Mouse (Mus musculus): ENCODE results near the gene Plxnc1. TPM values are rescaled to one million over a fixed set of nuclear protein-coding genes. Genes with fewer than 3 reads are reported as not detected.

Gene Plxnc1
- polyA plus RNA-seq, 1 experiment from 2014 or later = 3.7 TPM

DNA sequence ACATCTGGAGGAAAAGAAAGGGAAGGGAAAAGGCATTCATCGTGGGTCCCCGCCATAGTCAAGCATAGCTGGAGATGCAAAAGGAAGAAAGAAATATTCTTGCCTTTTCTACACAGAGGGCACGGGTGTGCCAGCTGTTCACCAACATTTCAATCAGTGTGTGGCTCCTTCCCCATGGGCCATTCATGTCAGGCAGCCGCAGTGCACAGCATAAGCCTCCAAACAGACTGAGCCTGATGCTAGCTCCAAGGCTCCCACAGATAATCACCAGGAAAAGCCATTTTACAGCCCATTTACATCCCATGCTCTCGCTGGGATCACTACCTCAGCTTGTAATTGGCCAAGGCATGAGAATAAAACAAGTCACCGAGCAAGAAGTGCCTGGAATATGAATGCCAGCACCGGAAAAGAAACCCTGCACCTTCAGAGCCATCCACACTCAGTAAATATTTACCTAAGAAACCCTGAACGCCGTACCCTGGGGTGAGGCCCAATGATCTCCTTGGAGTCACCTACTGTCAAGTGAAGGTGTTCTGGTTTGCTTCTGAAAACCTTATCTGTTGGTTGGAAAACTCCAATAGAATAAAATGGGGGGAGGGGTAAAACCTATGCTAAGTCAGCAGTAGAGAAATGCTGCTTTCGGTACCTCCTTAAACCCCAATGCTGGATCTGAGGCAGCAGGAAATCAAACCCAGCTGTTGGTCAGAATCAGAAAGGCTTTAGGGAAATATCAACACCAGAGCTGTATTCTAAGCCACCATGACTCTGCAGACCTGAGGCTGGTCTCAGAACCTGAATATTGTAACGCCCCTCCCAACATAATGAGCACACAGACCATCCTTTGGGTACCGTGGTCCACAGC, 77.4 kb downstream of the Plxnc1 start:
- no peaks in the 10 kb centered on the region for H3K36me3 ChIP-seq (ENCODE audit: control insufficient read depth, insufficient read depth, low read length)
- H3K9me3 ChIP-seq (ENCODE audit: control insufficient read depth, low read length) = no peaks in the 10 kb centered on the region
- DNase-seq (ENCODE audit: low spot score) (peak; percentile 61), ATAC-seq (ENCODE audit: low read depth) (0 out of 2 replicates have a peak, but pooled peaks have one; percentile 62)
- H3K27me3 ChIP-seq (replicated peaks; ENCODE audit: control insufficient read depth, insufficient read depth, low read length) = no peaks in the 10 kb centered on the region
- peaks cover 20% of the 10 kb centered on the region for H3K4me1 ChIP-seq (ENCODE audit: control insufficient read depth, insufficient read depth, low read length)
- H3K27ac ChIP-seq (replicated peaks; ENCODE audit: low read depth, low read length) = no peak overlapping the region
- 49% methylated on average over 12 of the region's 12 CpGs for WGBS
- H3K9ac ChIP-seq (ENCODE audit: low read depth, low read length) = no peak overlapping the region
- H3K4me2 ChIP-seq (ENCODE audit: low read depth, low read length) = peak overlapping the region; percentile 5; the same call in 1 of the 2 replicates
- no peak overlapping the region for H3K4me3 ChIP-seq (ENCODE audit: low read depth, low read length)

DNA sequence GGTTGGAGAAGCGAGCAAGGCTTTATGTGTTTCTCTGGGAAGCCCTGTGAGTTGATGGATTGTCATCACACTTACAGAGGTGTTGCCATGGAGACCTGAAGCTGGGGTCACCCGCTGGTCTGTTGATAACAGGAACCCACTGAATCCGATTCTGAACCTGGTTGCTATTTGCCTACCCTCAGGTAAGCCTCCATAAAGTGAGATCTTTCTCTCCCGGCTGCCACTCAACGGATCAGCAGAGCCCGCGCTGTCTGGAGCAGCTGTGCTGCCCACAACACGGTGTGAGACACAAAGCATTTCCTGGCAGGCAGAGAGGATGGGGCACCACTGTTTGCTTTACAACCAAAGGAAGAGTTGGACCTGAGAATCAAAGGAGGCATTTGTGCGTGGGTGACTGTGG, 79.4 kb downstream of the Plxnc1 start:
- Histone ChIP-seq H3K27ac (replicated peaks; ENCODE audit: low read depth, low read length) (no peak overlapping the region), H3K4me3 (ENCODE audit: low read depth, low read length) (no peak overlapping the region), H3K4me2 (ENCODE audit: low read depth, low read length) (no peak overlapping the region), H3K36me3 (ENCODE audit: control insufficient read depth, insufficient read depth, low read length) (no peaks in the 10 kb centered on the region), H3K9ac (ENCODE audit: low read depth, low read length) (no peak overlapping the region), H3K4me1 (ENCODE audit: control insufficient read depth, insufficient read depth, low read length) (peaks cover 20% of the 10 kb centered on the region), H3K9me3 (ENCODE audit: control insufficient read depth, low read length) (no peaks in the 10 kb centered on the region), H3K27me3 (replicated peaks; ENCODE audit: control insufficient read depth, insufficient read depth, low read length) (no peaks in the 10 kb centered on the region)
- 54% methylated on average over 9 of the region's 9 CpGs for WGBS
- ATAC-seq (ENCODE audit: low read depth) (no peak), DNase-seq (ENCODE audit: low spot score) (no peak)

DNA sequence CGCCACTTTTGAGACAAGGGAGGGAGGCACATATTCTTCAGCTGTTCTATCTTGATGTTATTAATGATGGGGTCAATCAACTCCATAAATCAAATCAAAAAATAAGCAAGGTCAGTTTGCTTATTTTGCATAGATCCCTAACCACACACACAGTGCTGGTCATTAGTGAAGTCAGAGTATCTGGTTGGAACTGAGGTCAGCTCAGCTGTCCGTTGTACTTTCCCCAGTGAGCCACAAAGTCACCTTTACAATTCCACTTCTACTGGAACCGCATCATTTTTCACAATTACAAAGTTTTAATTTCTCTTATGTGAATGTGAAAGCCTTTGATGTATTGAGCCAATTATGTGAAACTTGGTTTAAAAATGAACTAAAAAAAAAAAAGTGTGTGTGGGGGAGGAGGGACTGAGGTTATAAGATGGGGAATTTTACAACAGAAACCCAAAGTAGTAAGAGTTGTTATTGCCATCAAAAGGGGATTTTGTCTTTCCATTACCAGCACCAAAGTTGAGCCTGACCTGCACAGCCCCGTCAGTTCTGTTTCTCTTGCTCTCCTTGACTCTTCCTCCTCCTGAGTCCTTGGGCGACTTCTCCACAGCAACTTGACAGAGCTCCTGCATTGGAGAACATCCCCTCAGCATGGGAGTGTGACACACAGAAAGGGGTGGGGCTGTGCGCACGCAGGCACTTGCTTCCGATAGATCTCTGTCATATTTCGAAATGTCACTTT, 80.3 kb downstream of the Plxnc1 start:
- no peak for DNase-seq (ENCODE audit: low spot score)
- no peaks in the 10 kb centered on the region for H3K36me3 ChIP-seq (ENCODE audit: control insufficient read depth, insufficient read depth, low read length)
- H3K9me3 ChIP-seq (ENCODE audit: control insufficient read depth, low read length) = no peaks in the 10 kb centered on the region
- H3K9ac ChIP-seq (ENCODE audit: low read depth, low read length) = no peak overlapping the region
- H3K27ac ChIP-seq (replicated peaks; ENCODE audit: low read depth, low read length) = no peak overlapping the region
- 81% methylated on average over 9 of the region's 9 CpGs for WGBS
- H3K4me2 ChIP-seq (ENCODE audit: low read depth, low read length) = no peak overlapping the region
- H3K4me1 ChIP-seq (ENCODE audit: control insufficient read depth, insufficient read depth, low read length) = peaks cover 20% of the 10 kb centered on the region
- H3K4me3 ChIP-seq (ENCODE audit: low read depth, low read length) = no peak overlapping the region
- no peaks in the 10 kb centered on the region for H3K27me3 ChIP-seq (replicated peaks; ENCODE audit: control insufficient read depth, insufficient read depth, low read length)
- no peak for ATAC-seq (ENCODE audit: low read depth)

DNA sequence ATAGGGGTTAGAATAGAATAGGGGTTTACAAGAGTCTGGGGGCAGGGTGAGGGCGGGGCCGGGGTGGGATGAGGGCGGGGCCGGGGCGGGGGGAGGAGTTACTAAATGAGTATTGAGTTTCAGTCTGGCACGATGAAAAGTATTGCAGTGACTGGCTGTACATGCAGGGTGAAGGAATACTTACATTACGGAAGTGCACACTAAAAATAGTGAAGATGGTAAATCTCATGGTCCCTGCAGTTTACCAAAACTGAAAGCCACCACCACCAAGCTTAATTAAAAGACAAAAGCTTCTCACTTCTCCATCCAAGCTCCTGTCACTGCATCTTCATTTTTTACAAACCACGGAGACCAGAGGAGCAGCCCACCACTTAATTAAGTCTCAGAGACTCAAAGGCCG, 81.4 kb downstream of the Plxnc1 start:
- ATAC-seq (ENCODE audit: low read depth) (no peak), DNase-seq (ENCODE audit: low spot score) (no peak)
- Histone ChIP-seq H3K27me3 (replicated peaks; ENCODE audit: control insufficient read depth, insufficient read depth, low read length) (no peaks in the 10 kb centered on the region), H3K27ac (replicated peaks; ENCODE audit: low read depth, low read length) (no peak overlapping the region), H3K4me2 (ENCODE audit: low read depth, low read length) (no peak overlapping the region), H3K36me3 (ENCODE audit: control insufficient read depth, insufficient read depth, low read length) (no peaks in the 10 kb centered on the region), H3K9me3 (ENCODE audit: control insufficient read depth, low read length) (no peaks in the 10 kb centered on the region), H3K9ac (ENCODE audit: low read depth, low read length) (no peak overlapping the region), H3K4me1 (ENCODE audit: control insufficient read depth, insufficient read depth, low read length) (peaks cover 20% of the 10 kb centered on the region), H3K4me3 (ENCODE audit: low read depth, low read length) (no peak overlapping the region)
- WGBS = 73% methylated on average over 8 of the region's 9 CpGs

DNA sequence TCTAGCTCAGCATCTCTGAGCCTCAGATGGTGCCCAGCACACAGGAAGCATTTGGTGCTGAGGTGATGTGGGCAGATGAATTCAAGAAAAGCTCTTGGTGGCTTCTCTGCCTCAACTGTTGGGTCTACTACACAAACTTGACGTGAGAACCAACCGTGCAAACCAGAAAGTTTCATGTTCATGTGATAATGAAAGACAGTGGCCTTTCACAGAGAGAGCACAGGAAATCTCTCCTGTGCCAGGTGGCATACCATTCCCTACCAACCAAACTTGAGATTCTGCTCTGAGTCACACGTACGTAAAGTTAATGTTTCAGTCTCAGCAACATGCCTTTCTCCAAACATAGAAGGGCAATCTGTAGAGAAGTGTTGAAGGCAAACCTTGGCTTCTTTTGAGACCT, 83.8 kb downstream of the Plxnc1 start:
- H3K9ac ChIP-seq (ENCODE audit: low read depth, low read length) = no peak overlapping the region
- 95% methylated on average over 4 of the region's 4 CpGs for WGBS

DNA sequence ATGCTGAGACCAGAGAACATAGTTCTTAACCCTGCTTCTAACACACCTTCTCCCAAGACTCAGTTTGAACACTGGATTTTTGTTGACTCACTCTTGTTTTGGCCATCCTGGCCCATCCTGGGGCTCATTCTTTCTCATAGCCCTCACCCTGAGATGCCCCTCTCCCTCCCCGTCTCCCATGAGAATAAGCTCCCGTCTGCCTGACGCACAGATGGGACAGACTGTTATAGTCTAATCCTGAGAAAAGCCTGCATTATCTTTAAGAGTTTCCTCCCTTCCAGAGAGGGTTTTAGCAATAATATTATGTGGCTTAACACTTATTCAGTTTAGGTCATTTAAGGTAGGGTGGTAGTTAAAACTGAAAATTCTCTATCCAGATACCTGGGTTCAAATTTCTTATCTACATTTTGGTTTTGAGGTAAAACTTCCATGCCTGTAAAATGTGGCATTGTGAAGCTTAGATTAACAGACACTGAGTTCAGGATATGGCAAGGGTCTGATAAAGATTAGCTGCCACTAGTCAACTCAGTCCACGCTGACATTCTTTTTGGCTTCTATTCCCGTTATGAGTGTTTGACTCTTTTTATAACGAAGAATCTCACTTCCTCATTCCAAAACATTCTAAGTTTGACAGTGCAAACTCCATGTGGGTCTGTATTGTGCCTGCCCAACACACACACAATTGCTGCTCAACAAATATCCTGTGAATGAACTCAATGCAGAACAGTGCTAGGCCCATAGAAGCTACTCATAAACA, 86.2 kb downstream of the Plxnc1 start:
- Histone ChIP-seq H3K9me3 (ENCODE audit: control insufficient read depth, low read length) (no peaks in the 10 kb centered on the region), H3K27me3 (replicated peaks; ENCODE audit: control insufficient read depth, insufficient read depth, low read length) (no peaks in the 10 kb centered on the region), H3K9ac (ENCODE audit: low read depth, low read length) (no peak overlapping the region), H3K27ac (replicated peaks; ENCODE audit: low read depth, low read length) (no peak overlapping the region), H3K4me3 (ENCODE audit: low read depth, low read length) (no peak overlapping the region), H3K36me3 (ENCODE audit: control insufficient read depth, insufficient read depth, low read length) (no peaks in the 10 kb centered on the region), H3K4me1 (ENCODE audit: control insufficient read depth, insufficient read depth, low read length) (no peaks in the 10 kb centered on the region), H3K4me2 (ENCODE audit: low read depth, low read length) (no peak overlapping the region)
- DNase-seq (ENCODE audit: low spot score) (no peak), ATAC-seq (ENCODE audit: low read depth) (no peak)
- WGBS = 89% methylated on average over 6 of the region's 6 CpGs

More for the DNA sequence above, 83.8 kb downstream of the Plxnc1 start:
- Histone ChIP-seq H3K4me1 (ENCODE audit: control insufficient read depth, insufficient read depth, low read length) (no peaks in the 10 kb centered on the region), H3K27ac (replicated peaks; ENCODE audit: low read depth, low read length) (no peak overlapping the region), H3K9me3 (ENCODE audit: control insufficient read depth, low read length) (no peaks in the 10 kb centered on the region), H3K4me2 (ENCODE audit: low read depth, low read length) (no peak overlapping the region), H3K4me3 (ENCODE audit: low read depth, low read length) (no peak overlapping the region), H3K27me3 (replicated peaks; ENCODE audit: control insufficient read depth, insufficient read depth, low read length) (no peaks in the 10 kb centered on the region), H3K36me3 (ENCODE audit: control insufficient read depth, insufficient read depth, low read length) (no peaks in the 10 kb centered on the region)
- DNase-seq (ENCODE audit: low spot score) = no peak
- no peak for ATAC-seq (ENCODE audit: low read depth)

DNA sequence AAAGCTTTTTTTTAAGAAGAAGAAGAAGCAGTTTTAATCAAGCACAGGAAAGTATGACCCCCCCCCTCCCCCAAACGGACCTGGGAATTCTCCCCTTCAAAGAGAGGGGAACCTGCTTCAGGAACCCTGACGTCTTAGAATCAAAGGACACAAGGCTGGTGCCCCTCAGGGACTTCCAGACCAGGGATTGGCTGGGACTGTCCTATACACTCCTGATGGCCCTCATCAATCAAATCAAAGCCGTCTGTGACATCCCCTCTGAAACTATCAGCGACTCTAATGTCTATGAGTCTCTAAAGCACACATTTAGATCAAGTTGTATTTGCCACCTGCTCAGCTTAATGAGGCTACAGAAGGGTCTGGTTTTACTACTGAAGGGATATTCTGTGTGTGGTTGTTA, 94.1 kb downstream of the Plxnc1 start:
- Histone ChIP-seq H3K4me3 (ENCODE audit: low read depth, low read length) (no peak overlapping the region), H3K27ac (replicated peaks; ENCODE audit: low read depth, low read length) (no peak overlapping the region), H3K4me2 (ENCODE audit: low read depth, low read length) (no peak overlapping the region), H3K9me3 (ENCODE audit: control insufficient read depth, low read length) (no peaks in the 10 kb centered on the region), H3K27me3 (replicated peaks; ENCODE audit: control insufficient read depth, insufficient read depth, low read length) (no peaks in the 10 kb centered on the region), H3K36me3 (ENCODE audit: control insufficient read depth, insufficient read depth, low read length) (no peaks in the 10 kb centered on the region), H3K4me1 (ENCODE audit: control insufficient read depth, insufficient read depth, low read length) (no peaks in the 10 kb centered on the region), H3K9ac (ENCODE audit: low read depth, low read length) (no peak overlapping the region)
- ATAC-seq (ENCODE audit: low read depth) (no peak), DNase-seq (ENCODE audit: low spot score) (no peak)
- 52% methylated on average over 4 of the region's 4 CpGs for WGBS

DNA sequence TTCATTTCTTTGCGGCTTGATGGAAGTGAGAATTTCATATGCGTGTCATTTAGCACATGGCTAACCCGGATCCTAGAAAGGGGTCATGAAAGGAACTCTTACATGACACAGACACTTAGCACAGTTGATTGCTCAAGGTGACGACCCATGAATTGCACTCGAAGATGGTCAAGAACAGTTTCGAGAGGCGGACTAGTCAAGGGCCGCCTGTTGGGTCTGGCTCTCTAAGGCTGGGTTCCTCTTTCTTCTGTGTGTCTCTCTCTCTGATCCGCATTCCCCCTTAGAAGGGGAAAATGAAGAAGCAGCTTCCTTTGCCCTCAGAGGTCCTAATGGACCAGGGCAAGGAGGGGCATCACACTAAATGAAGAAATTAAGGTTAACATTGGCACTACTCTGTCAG, 94.7 kb downstream of the Plxnc1 start:
- ATAC-seq (ENCODE audit: low read depth) (no peak), DNase-seq (ENCODE audit: low spot score) (no peak)
- no peak overlapping the region for H3K27ac ChIP-seq (replicated peaks; ENCODE audit: low read depth, low read length)
- H3K9ac ChIP-seq (ENCODE audit: low read depth, low read length) = no peak overlapping the region
- H3K27me3 ChIP-seq (replicated peaks; ENCODE audit: control insufficient read depth, insufficient read depth, low read length) = no peaks in the 10 kb centered on the region
- H3K4me2 ChIP-seq (ENCODE audit: low read depth, low read length) = no peak overlapping the region
- no peak overlapping the region for H3K4me3 ChIP-seq (ENCODE audit: low read depth, low read length)
- H3K4me1 ChIP-seq (ENCODE audit: control insufficient read depth, insufficient read depth, low read length) = no peaks in the 10 kb centered on the region
- WGBS = 89% methylated on average over 9 of the region's 9 CpGs
- H3K36me3 ChIP-seq (ENCODE audit: control insufficient read depth, insufficient read depth, low read length) = no peaks in the 10 kb centered on the region
- H3K9me3 ChIP-seq (ENCODE audit: control insufficient read depth, low read length) = no peaks in the 10 kb centered on the region

Measured in embryonic facial prominence, embryonic 14.5 days (tissue).